Mouse (Mus musculus) adrenal gland, adult (tissue): ENCODE measurements around the gene Adm.
"Not testable (repeated sequence)": the region's sequence is repeated elsewhere in the genome, so short reads cannot be mapped to it uniquely, and the experiment has no call there.

Experiments used
- DNase-seq, 2 experiments: peaks; one replicate each; pipeline ENCODE4 v3.0.0; 2022 to 2023; ENCODE audit warnings: low spot score in 1 of 2; ENCODE audit not compliant: inconsistent age in 2 of 2

Gene Adm

DNA sequence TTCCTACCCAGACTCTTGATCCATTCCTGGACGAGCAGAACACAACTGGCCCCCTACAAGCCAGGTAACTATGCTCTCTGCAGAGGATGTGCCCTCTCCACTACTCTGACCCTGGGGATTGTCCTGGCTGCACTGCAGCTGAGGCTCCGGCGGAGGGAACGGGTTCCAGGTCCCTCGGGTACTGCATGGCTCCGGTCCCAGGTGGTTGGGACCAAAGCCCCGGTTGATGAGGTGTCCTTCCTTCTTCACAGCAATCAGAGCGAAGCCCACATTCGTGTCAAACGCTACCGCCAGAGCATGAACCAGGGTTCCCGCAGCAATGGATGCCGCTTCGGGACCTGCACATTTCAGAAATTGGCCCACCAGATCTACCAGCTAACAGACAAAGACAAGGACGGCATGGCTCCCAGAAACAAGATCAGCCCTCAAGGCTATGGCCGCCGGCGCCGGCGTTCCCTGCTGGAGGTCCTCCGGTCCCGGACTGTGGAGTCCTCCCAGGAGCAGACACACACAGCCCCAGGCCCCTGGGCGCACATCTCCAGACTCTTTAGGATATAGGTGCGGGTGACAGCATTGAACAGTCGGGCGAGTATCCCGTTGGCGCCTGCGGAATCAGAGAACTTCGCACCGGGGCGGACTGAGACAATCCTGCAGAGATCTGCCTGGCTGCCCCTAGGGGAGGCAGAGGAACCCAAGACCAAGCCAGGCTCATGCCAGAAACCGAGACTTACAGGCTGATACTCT lies 1.3 kb downstream of the Adm start:
- peak in 1 of 2 experiments; percentile 82 for DNase-seq

DNA sequence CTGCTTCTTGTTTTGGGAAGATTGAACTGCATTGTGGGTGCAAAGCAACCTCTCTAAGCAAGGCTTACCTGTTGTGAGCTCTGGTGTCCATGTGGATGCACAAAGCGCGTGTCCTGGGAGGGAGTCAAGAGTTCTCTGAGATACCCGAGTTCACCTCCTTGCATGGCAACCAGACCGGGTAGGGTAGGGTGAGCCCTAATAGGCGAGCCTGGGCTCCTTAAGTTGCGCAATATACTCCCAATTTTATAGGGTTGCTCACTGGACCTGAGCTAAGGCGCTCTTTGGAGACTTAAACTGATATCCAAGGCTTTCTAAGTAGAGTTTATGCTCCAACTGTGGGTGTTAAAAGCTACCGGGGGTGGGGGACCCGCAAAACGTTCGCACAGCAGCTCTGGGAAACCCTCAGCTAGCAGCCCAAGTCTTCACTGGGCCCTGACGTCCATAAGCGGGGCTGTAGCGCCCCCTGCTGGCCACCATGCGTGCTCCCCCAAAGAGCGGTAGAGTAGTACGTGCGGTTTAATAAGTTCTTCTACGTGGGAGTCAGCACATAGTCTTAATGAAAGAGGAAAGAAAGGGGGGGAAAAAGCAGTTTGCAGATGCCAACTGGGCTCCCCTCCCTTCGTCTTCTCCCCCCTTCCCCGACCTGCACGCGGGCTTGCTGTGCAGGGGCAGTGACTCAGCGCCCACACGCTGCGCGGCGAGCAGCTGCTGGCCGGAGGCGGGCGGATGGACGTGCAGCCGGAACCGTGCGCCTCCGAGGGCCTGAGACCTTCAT lies 2.6 kb downstream of the Adm start:
- peak; percentile 89 to 97 for DNase-seq

DNA sequence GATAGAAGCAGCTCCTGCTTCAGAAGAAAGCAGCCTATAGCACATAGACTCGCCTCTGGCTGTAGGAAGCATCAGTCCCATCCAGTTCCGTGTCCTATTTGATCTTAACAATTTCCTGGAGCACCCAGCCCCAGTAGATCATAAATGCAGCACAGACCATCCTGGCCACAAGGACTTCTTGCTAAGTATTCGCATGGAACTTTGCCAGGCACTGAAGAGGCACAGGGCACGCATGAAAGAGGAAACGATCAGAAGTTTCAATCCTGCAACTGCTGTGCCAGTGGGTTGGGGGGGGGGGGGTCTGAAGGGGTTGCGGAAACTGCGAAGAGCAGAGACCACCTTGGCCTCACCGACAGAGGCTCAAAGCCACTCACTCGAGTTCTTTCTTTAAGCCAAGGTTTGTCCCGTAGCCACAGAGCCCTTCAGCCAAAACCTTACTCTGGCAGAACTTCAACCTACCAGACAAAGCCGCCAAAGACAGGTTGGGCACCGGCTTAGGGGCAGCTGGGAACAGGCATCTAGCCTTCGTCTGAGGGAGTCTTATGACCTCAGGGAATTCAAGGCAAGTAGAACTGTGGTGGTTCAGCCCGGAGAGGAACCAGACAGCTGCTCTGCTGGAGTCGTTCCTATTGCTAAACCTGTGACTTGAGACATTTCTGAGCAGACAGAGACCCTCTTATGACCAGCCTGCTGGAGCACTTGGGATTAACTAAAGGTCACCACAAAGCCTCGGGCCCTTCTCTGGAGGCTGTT lies 3.9 kb downstream of the Adm start:
- DNase-seq, result peak in 1 of 2 experiments; percentile 87

DNA sequence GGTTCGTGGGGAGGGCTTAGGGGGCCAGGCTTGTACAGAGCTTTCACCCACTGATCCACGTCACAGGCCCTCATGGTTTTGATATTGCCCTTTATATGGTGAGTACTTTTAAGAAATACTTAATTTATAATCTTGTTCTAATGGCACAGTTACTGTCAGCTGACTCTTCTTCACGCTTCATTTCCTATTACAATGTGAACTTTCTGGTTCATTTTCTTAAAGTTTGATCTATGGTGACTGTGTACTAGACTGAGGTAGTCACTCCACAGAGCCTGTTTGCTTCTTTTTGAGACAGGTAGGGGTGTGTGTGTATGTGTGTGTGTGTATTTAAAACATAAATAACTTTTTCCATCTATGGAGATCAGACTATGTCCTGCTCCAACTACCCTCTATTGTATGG lies 8.5 kb downstream of the Adm start:
- DNase-seq, result no peak

DNA sequence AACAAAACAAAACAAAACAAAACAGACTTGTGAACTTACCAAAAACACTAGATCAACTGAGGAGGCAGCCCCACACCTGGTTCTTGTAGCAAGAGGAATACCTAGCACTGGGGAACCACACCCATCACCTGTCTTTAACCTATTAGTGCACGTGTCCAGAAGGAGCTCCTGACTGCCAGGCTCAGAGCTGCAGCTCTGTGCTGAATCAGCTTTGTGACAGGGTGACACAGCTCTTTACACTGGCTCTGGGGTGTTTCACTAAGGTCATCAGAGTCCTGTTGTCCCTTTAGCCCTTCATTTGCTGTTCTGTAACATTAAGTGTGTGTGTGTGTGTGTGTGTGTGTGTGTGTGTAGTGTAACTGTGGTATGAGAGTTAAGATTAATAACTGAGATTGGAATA lies 9.1 kb downstream of the Adm start:
- DNase-seq, result no peak

DNA sequence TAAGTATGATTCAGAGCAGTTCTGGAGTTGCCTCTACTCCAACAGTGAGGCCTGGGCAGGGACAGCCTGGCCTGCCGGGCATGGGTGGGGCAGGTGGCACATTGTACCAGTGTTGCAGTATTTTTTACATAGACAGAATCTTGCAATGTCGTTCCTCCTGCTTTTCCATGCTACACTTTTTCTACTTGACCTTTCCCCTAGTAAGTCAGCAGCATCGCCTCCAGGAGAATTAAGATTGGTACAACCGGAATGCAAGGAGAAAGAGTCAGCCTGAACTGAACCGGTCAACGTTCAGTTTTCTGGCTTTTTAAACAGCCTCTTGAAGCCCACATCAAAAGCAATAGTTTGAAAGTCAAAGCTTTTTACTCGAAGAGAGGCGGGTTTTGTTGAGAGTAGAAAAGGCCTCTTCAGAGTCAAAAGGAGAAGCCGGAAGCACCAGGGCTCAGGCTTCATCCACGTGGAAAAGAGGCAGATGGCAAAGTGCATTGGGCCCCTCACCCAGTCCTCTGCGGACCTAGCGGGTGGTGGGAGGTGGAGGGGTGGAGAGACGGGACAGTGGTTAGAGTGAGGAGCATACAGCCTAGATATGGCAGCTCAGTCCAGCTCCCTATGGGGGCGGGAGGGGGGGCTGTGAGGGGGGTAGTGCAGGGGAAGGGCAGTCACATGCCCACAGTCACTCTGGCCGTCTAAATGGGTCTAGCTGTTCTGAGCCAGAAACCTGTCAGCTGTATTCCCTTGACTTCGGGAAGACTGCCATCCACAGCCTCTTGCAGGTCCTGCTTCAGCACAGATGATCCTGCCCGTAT lies 11.0 kb downstream of the Adm start:
- no peak for DNase-seq

DNA sequence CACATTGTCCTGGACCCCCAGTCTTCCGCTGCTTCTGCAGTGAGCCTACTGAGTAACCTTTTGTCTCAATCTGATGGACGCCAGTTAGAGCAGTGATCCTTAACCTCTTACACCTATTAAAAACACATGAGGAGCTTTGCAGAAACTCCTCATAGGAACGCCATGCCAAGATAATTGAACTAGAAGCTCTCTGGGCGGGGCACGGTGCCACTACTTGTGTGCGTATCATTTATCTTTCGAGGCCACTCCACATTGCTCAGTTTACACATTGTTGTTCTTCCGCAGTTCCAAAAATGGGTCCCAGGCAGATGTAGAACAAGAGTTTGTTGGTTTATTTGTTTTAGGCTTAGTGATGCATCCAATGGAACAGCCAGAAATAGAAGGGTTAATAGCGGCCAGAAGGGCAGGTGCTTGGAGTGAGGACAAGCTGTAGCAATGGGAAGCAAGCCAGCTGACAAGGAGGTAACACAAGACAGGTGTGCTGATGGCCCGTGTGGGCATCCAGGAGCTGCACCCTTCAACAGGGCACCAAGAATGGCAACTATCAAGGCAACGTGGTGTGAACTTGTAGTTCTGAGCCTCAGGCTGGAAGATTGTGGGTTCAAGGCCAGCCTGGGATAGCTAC lies 11.9 kb downstream of the Adm start:
- DNase-seq, result no peak

DNA sequence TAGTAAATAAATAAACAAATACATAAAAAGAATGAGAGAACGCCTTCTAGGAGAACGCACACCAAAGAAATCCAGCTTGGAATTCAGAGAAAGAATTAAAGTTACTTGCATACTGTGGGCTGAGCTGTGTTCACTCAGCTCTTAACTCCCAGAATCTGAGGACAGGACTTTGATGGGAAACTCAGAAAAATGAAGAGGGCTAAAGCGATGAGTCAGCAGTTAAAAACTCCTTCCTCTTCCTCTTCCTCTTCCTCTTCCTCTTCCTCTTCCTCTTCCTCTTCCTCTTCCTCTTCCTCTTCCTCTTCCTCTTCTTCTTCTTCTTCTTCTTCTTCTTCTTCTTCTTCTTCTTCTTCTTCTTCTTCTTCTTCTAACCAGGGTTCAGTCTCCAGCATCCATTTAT lies 12.5 kb downstream of the Adm start:
- not testable (repeated sequence) for DNase-seq

DNA sequence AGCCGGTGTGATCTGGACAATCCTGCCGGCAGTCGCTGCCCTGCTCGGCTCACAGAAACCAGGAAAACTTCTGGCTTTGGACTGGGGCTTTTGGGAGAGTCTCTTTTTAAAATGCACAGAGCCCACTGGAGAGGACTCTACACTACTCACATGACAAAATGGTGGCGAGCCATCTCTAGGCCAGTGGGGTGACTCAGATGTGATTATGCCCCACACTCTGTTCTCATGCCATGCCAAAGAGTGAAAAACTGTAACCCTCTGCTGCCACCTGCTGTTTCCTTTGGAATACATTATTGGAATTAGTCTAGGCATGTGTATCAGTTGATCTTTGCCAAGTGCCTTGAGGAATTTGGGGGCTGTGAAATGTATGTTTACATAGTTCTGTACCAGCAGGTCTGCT lies 17.9 kb downstream of the Adm start:
- peak; percentile 62 to 94 for DNase-seq

DNA sequence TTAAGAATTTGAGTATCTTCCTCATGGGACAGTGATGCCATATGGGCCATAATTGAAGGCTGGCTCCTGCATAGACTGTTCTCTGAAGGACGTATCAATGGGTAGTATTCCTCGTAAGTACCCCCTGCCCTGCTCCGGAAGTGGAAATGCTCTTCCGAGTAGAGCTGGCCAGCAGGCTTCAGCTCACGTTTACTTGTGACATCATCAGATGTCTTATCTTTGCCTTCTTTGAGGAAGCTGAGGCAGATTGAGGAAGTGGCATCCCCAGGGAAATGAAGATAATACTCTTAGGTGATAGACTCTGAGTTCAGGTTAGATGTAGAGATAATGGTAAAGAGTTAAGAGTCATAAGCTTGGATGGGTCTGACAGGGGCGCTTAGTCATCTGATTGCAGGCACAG lies 18.4 kb downstream of the Adm start:
- DNase-seq, result no peak

DNA sequence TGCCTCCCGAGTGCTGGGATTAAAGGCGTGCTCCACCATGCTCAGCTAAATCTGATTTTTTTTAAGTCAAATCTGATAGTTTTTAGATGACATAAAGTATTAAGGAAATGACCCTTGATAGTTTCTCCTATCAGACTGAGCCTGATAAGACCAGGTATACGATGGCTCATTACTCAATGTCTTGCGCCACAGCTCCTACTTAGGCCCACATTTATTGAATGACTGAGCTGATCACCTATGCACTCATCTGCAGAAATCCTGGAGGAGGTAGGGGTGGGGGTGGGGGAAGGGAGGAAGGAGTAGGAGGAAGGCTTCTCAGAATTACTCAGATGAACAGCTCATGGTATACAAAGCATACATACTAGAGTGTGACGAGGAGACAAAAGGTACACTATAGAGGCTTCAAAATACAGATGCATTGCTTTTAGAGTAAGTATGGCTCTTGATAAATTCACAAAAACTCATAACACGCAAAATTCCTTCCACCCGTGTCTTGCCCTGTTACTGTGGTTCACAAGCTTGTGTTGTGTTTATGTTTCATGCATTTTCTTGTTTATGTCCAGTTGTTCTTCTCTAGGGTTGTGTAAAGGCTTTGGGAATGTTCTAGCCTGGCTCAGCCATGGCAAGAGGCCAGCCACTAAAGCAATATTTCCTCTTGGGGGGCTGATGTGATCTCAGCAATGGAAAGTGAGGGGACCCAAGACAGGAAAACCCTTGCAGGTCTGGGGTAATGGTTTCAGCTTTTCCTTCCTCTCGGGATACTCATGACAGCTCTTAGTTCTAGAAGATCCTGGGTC lies 19.3 kb downstream of the Adm start:
- DNase-seq, result peak in 1 of 2 experiments; percentile 37

DNA sequence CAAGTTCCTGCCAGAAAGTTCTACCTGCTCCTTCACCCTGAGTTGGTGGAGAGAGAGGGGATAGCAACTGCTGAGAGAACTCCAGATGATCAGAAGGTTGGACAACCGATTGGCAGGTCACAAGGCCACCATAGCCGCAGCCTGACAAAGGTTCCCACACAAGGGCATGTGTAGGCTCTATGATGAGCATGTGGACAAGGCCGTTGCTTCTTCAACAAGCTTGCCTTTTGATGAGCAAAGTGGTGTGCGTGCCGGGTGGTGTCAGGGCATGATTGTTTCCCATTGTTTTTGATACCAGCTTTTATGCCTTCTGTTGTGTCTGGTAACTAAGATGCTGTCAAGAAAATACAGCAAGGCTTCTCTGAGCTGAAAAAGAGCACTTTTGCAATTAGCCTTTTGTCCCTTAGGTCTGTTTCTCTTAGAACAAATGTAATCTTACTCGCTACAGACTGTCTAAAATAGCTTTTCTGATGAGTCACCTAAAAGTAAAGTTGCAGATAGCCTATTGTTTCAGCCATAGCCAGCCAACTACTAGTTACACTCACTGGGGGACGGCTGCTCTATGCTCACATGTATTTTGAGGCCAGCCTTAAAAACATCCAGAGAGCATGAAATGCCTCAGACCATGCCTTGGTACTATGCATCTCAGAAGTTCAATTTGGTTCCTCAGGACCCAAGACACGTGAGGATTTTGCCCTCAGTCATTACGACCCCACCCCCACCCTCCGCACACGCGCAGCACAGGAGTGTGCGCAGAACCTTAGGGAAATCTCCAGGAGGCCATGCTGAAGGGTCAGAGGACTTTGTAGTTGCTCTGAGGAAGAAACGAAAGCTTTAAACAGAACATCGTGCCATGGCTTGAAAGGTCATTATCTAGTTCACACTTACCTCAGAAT lies 20.3 kb downstream of the Adm start:
- peak in 1 of 2 experiments; percentile 42 for DNase-seq

DNA sequence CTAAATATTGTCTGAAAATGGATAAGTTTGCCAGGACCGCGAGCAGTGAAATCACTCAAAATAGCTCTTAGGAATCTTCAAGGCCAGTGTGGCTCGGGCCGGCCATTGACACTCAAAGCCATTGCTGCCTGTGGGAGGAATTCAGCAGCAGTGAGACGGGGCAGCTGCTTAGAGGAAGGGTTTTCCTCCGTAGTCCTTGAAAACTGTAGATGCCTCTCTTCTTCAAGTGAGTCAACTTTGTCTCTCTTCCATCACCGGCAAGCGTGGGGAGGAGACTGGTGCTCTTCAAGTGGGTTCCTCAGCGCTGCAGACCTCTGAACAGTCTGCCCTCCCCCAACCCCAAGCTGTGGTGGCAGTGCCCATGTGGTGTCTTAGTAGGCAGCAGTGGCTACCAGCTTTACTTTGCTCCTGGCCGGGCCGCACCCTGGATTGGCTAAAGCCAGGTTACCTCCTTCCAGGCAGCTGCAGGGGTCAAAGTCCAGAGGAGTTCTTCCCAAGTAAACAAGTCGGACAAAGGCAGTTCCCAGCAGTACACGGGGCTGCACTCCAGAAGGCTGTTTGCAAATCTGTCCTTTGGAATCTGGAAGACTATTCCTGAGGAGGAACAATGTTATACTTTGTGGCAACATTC lies 21.1 kb downstream of the Adm start:
- peak in 1 of 2 experiments; percentile 73 for DNase-seq

DNA sequence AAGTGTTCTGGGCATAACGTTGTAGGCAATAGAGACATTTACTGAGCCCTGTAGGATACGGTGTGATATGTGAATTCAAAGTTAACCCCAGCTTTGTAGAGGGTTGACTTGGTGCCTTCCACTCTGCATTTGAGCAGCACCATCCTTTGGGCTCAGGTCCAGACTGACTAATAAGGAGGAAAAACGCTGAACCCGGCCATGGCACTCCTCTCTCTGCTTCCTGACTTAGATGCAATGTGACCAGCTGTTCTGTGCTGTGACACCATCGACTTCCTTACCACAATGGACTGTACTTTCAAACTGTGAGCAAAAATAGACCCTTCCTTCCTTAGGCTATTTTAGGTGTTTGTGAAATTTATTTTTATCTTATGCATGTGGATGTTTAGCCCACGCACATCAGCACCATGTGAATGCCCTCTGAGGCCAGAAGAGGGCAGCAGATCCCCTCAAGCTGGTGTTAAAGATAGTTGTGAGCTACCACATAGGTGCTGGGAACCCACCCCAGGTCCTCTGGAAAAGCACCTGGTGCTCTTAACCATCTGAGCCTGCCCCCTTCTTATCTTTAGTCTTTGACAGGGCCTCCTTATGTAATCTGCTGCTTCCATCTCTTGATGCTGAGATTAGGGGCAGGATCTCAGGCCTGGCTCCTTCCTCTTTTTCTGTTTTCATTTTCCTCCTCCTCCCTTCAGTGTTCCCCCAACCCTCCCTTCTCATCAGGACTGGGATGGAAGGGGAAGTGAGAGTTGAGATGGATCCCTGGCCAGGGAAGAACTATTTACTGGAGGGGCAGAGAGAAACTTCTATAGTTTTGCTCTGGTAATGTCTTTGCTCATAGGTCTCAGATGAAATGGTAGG lies 21.9 kb downstream of the Adm start:
- DNase-seq, result peak in 1 of 2 experiments; percentile 54

DNA sequence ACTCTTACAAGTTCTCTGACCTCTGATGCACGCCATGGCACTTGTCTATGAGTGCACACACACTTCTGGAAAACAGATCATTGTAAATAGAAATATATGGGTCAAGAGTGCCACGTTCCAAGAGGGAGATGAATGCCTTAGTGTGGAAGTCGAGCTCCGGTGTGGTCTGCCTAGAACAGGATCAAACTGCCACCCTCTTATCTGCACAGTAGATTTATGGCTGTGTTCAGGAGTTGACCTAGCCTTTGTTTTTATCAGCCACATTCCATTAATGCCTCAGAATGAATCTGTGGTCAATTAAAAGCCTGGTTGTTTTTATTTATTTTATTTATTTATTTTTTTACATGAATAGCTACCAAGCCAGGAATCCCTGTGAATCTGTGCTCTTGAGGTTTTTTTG lies 23.0 kb downstream of the Adm start:
- DNase-seq, result peak in 1 of 2 experiments; percentile 69

DNA sequence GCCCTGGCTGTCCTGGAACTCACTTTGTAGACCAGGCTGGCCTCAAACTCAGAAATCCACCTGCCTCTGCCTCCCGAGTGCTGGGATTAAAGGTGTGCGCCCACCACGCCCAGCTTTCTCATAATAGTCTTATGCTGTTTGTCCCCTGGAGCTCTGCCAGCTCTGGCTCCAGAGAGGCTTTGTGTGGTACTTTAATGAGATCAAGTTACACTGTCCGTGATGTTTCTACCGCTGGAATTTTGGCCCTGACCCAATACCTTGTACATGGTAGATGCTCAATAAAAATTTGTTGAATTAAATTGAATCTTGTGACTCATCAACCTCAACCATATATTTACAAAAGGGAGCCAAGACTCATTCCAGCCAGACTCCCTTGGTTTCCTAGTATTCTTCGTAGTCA lies 23.6 kb downstream of the Adm start:
- peak in 1 of 2 experiments; percentile 61 for DNase-seq

DNA sequence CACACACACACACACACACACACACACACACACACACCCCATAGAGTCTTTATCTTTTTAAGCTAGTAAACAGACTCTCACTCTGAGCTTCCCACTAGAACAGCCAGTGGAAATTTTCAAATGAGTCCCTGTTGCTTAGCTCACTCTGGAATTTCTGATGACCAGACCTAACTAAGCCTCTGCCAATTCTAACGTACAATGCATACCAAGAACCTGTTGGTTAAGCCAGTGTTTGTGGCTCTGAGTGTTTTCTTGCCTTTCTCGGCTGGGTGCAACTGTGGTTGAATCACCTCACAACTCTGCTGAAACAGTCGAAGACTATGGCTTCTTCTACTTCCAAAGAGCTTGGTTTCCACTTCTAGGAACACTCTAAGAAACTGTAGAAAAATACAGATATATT lies 27.8 kb downstream of the Adm start:
- no peak for DNase-seq
